Mouse (Mus musculus): ENCODE results near the gene Apobec1.

- TF ChIP-seq CTCF (IDR thresholded peaks at IDR 0.05; ENCODE audit: low read depth, low read length) (no peak), GATA1 (IDR thresholded peaks at IDR 0.05; ENCODE audit: borderline replicate concordance, low read length) (no peak), POLR2AphosphoS5 (IDR thresholded peaks at IDR 0.05; ENCODE audit: insufficient replicate concordance, low read depth, low read length) (no peak), GATA2 (IDR thresholded peaks at IDR 0.05; ENCODE audit: borderline replicate concordance, low read depth, low read length) (no peak), TAL1 (conservative IDR thresholded peaks at IDR 0.05; ENCODE audit: low read depth, low read length) (no peak)
These were observed 58.7 kb downstream of the Apobec1 start for GRCm38 (mm10) chr6:122543574-122543973.
